Mouse (Mus musculus) fat pad, adult 2 months (tissue): Measurements from ENCODE around the gene Gjb3.
A peak's percentile ranks its signal among the peaks of the same experiment; 100 is the strongest.

Experiments used
- DNase-seq: peaks from one replicate; pipeline ENCODE4 v3.0.0-alpha.2; 2011; ENCODE audit warnings: low read depth, low spot score; ENCODE audit errors: extremely low read depth

Gjb3 gene

GRCm38 (mm10) chr4:127337668-127338067 is 7.0 kb upstream of the Gjb3 start:
- DNase-seq: no peak

- peak; percentile 96 for DNase-seq
Measured at GRCm38 (mm10) chr4:127334870-127335504, 4.3 kb upstream of the Gjb3 start.

DNA sequence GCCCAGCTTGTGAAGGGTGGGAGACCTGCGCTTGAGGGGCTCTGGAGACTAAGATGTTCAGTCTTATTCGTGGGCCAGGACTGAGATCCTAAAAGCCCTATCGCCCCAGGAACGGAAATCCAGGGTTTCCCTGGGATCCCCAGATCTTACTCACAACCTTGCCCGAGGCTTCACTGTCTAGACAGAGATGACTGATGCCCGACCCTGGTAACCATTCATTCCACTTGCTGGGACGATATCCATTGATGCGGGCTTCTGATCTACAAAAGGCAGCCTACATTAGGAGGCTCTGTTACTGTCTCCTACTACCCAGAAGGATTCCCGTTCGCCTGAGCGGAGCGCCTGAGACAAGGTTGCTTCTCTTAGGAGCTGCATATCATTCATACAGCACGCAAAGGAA is 527 bp upstream of the Gjb3 start:
- no peak for DNase-seq

DNA sequence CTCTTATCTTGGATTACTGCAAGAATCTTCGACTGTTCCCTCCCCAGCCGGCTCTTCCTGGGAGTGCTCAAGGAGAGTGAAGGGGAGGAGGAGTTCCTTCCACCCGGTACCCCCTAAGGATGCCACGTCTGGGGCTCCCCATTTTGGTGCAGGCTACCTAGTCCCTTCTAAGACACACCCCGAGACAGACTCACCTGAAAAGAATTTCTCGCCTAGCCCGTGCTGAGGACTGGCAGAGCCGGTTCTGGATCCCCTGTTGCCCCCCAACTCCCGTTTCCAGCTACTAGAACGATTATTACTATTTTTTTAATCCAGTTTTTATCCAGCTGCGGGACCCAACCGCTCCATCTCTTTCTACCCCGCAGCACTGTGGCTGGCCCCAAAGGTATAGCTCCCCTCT is 893 bp downstream of the Gjb3 start:
- DNase-seq: no peak

DNA sequence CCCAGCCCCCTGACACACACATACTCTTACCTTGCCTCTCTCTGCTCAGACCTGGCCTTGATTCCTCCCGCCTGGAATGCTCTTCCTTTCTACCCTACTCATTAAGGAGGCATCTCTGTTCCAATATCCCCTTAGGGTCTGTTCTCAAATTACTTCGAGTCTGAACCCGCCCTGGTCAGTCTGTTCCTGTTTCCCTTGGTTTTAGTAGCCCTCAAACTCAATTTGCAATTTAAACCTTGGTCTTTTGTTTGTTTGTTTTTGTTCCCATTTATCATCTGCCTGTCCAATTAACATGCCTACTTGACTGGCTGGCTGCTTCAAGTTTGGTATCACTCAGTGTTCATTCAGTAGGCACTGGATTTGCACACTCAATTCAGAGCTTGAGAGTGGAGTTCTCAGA is 1.6 kb downstream of the Gjb3 start:
- no peak for DNase-seq

DNA sequence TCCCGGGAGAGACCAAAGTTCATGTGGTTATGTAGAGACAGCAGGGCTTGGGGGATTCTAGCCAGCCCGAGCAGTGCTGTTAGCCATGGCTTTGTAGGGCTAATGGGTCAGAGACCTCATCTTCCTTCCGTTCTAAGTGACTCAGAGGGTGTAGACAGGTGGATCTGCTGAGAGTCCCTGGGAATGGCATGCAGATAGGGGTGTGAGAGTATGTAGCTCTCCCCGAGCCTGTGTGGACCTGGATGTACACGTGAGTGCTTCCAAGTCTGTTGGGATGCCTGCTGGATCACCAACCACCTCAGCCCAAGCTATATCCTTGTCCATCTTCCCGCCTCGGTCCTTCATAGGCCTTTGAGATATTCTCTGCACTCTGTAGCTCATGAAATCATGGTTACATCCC is 2.3 kb downstream of the Gjb3 start:
- DNase-seq: no peak

GRCm38 (mm10) chr4:127327749-127328148 is 2.9 kb downstream of the Gjb3 start:
- DNase-seq: no peak

- DNase-seq: no peak
Measured at GRCm38 (mm10) chr4:127327258-127327657, 3.4 kb downstream of the Gjb3 start.

GRCm38 (mm10) chr4:127325276-127325675 is 5.4 kb downstream of the Gjb3 start:
- no peak for DNase-seq

DNA sequence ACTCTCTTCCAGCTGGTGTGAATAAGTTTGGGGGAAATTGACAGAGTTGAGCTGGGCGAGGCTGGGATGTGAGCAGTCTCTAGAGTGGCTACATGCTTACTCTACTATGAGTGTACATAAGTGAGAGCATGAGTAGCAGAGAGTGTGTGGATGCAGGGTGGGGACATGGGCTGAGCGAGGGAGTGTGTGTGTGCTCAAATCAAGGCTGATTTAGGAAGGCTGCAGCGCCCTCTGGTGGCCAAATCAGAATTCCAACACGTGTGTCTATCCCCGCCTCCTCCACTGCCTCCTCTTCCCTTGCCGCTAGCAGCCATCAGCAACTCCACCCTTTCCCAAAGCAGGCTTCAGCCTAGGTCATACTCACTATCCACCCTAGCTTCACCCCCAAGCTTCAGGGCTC is 5.9 kb downstream of the Gjb3 start:
- no peak for DNase-seq

GRCm38 (mm10) chr4:127324296-127324695 is 6.3 kb downstream of the Gjb3 start:
- no peak for DNase-seq

GRCm38 (mm10) chr4:127323651-127324050 is 7.0 kb downstream of the Gjb3 start:
- no peak for DNase-seq

- no peak for DNase-seq
Measured at GRCm38 (mm10) chr4:127319613-127320012, 11.0 kb downstream of the Gjb3 start.

GRCm38 (mm10) chr4:127317143-127317542 is 13.5 kb downstream of the Gjb3 start:
- DNase-seq: no peak

DNA sequence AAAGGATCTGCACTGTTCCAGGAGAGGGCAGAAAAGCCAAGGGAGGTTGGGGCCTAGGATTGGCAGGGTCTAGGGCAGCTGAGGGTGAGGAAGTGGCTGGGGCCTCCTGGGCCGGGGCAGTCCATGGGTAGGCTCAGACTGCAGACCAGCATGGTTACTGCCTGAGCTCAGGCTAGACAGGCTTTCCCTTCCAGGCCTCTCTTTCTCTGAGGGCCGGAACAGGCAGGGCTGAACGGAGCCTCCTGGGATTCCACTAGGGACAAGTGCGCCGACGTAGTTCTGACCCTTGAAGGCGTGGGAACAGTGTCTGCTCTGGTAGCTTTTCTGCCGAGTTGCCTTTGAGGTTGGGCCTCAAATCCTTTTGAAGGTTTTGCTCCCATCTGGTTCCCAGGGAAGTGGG is 14.9 kb downstream of the Gjb3 start:
- no peak for DNase-seq

- DNase-seq: no peak
Measured at GRCm38 (mm10) chr4:127314585-127314984, 16.1 kb downstream of the Gjb3 start.

DNA sequence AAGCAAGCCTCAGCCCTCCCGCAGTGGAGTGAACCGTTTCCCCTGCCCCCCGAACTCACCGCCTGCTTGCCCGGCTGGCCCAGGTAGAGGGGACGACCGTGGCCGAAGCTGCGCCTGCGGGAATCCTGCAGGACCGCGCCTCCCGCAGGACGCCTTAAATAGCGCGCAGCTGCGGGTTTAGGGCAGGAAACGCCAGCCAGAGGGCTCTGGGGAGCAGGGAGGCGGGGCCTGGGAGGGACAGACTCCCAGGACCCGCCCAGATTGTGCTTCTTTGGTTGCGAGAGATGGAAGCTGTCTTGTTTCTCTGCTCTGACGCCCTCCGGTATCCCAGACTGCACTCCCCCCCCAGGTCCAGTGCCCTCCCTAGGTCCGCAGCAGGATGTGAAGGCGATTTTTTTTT is 16.8 kb downstream of the Gjb3 start, which contains the start of gene Gja4:
TSS of gene Gja4 (minus strand) at position 179 of the 400 bp plus-strand sequence.
- no peak for DNase-seq

DNA sequence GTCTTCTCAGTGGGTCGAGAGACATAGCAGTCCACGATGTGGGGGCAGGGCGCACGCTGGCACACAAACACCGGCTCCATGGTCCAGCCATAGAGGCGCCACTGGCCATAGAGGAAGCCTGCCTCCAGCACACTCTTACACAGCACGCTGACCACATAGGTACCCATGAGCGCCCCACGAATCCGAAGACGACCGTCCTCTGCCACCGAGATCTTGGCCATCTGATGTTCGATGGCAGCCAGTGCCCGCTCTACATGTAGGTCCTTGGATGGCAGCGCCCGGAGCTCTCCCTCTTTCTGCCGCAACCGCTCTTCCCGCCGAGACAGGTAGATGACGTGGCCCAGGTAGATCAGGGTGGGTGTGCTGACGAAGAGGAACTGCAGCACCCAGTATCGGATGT is 18.3 kb downstream of the Gjb3 start:
- no peak for DNase-seq

GRCm38 (mm10) chr4:127311561-127311960 is 19.1 kb downstream of the Gjb3 start:
- no peak for DNase-seq

DNA sequence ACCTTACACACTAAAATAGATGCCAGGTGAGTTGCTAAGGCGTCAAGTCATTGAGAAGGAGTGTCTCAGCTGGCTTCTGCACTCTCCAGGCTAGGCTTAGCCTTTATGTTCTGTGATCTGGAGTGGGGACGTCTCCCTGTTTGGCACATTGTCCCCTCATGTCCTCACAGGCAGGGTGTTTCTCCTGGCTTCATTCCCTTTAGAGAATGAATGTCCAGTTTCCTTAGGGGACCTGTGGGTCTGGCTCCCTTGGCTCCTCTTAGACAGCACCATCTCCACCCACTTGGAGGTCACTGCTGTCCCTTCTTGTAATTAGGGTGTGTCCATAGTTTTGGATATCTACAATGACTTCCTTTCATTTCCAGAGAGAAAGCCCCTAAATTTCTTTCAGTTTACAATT is 23.7 kb downstream of the Gjb3 start:
- no peak for DNase-seq

GRCm38 (mm10) chr4:127303796-127304195 is 26.8 kb downstream of the Gjb3 start:
- DNase-seq: no peak

DNA sequence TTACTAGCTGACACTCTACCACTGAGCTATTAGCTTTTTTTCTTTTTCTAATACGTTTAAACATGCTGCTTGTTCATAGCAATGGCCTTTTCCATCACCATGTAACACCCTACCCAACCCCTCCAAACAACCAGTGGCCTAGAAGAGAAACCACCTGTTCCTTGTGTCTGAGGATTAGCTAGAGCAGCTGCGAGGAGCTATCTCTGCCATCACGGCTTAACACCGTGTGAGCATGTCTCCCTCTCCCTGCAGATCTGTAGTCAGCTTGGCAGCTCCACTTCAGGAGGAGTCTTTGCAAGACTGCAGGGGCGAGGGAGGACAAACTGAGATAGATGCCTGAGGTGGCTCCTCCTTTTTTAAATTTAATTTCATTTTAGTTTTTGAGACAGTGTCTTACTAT is 30.1 kb downstream of the Gjb3 start:
- no peak for DNase-seq

DNA sequence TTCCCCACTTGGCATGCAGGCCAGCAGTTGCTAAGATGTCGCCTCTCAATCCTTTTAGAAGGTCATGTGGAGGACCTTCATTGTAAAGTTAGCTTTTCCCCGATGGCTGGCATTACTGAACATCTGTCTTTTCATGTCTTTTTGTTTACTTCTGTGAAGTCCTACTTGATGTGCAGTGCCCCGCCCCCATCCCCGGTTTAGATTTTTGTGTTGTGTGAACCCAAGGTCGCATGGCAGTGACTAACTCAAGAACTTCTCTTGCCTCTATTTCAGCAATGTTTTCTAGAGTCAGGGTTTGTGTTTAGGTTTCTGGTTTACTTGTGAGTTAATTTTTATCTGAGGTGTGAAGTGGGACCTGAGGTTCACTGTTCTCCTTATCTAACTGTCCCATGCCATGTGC is 38.0 kb downstream of the Gjb3 start:
- DNase-seq: no peak
